Mouse (Mus musculus): ENCODE measurements at regions not wholly inside any gene's neighbourhood (a gene's known extent, or its start where the extent isn't known, plus 50 kb on each side); places are given as distances from the start of the nearest gene placed in this dataset.

DNA sequence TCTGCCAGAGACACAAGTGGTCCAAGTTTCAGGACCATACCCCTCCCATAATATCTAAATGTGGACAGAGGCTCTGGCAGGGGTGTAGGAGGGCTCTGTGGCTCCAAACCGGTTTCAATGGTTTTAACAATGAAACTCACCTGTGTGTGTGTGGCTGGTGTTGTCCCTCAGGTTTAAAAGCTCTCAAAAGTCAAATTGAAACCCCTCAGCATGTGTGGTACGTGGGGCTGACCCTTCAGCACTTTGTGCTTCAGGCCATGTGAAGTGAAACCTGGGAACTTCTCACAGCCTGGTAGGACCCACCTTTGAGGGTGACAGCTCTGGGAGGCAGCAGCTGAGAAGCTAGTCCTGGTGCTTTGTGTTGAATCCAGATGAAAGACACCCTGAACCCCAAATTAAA, 52.5 kb upstream of the Dusp22 start:
- TF ChIP-seq POLR2A (IDR thresholded peaks at IDR 0.05; ENCODE audit: borderline replicate concordance, low read depth, low read length) = no peak
- TF ChIP-seq CTCF (IDR thresholded peaks at IDR 0.05; ENCODE audit: low read depth, low read length) = no peak
